Comparison of ENCODE assay signal across 8 mouse cellular contexts in the genomic region with DNA sequence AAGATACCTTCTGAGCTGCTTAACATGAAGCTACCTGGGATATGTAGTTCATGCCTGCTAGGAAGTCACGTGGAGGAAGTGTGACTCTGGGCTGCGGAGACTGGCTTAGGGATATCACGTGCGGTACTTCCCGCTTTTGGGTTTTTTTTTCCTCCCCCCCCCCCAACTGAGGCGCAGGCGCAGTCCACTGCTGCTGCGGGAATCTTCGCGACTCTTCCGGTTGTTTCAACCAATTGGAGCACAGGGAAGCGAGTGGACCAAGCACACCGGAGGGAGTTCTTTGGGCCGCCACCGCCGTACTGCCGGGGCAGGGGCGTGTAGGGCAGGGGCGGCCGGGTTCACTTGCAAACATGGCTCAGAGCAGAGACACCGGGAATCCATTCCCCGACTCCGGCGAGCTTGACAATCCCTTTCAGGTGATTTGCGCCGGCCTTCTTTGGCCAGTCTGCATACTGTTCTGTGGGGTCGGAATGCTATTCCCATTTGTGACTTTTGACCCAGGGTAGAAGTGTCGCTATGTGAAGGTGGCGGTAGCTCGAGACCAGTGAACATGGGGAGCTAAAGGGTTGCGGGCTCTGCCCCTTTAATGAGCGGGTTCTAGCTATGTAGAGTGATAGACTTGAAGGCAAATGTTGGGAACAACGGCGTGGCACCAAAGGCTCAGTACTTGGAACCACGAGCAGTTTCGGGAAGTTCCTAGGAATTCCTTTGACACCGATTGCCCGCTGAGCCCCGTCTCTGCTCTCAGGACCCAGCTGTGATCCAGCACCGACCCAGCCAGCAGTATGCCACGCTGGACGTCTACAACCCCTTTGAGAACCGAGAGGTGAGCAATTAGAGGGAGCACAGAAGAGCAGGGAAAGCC. TPM values are rescaled to one million over a fixed set of nuclear protein-coding genes. Genes with fewer than 3 reads are reported as not detected.
DNase-seq lines count a peak whose midpoint lies in the region; ATAC-seq lines count a peak whose summit lies in the region.

Gene Scamp3 (plus strand): TSS at position 232 of the 865 bp plus-strand sequence.

- peak; percentile 99 for DNase-seq in R1 (ENCODE audit: low read depth, low spot score)
- DNase-seq in cerebellum, postnatal 25 days: peak; percentile 84 to 91
- peak; percentile 60 to 78 for DNase-seq in frontal cortex, postnatal 25 days (ENCODE audit: low spot score in 2 of 2)
- DNase-seq in hindbrain, embryonic 14.5 days (ENCODE audit: low spot score): peak; percentile 96
- DNase-seq in layer of hippocampus, postnatal 36 days: peak; percentile 81 to 84
- peak; percentile 95 for DNase-seq in lung, postnatal 36 days
- DNase-seq in retina, postnatal 1 day: peak; percentile 99
- peak; percentile 61 to 83 for DNase-seq in urinary bladder, adult 18-20 months (ENCODE audit: low spot score in 2 of 2)

- H3K27me3 ChIP-seq in hindbrain, embryonic 14.5 days (ENCODE audit: control insufficient read depth, insufficient read depth, low read length): no peaks in the 10 kb centered on the region

- peak within 1 kb of the TSS; percentile 61 for H3K4me3 ChIP-seq in hindbrain, embryonic 14.5 days (replicated peaks; ENCODE audit: low read length)

- H3K36me3 ChIP-seq in hindbrain, embryonic 14.5 days (replicated peaks; ENCODE audit: control insufficient read depth, insufficient read depth): peaks cover 77% of the 10 kb centered on the region

- peaks cover 8% of the 10 kb centered on the region for H3K4me1 ChIP-seq in hindbrain, embryonic 14.5 days (replicated peaks; ENCODE audit: control insufficient read depth, insufficient read depth, low read length)

- peak within 1 kb of the TSS; percentile 77 for H3K9ac ChIP-seq in hindbrain, embryonic 14.5 days

- H3K27ac ChIP-seq in hindbrain, embryonic 14.5 days: peak within 1 kb of the TSS; percentile 61

- peak; percentile 96 for ATAC-seq in hindbrain, embryonic 14.5 days (ENCODE audit: low FRiP score)

- no peaks in the 10 kb centered on the region for H3K9me3 ChIP-seq in hindbrain, embryonic 14.5 days (ENCODE audit: control insufficient read depth, low read length)

- WGBS in hindbrain, embryonic 14.5 days: under 1% methylated on average over 43 of the region's 43 CpGs

- H3K4me2 ChIP-seq in hindbrain, embryonic 14.5 days (replicated peaks): peak within 1 kb of the TSS; percentile 96

RNA-seq across cellular contexts. Expression of gene Scamp3, which starts in this region (rescaled TPM):
- polyA plus RNA-seq in hindbrain, embryonic 14.5 days (2014; fragmentation: Nextera tagmentation; extraction: Ambion mirVana): 128 and 134 TPM in 2 replicates
- total RNA-seq in layer of hippocampus, postnatal 36 days (2021): 10 to 100 TPM; 66.8 to 71.9 TPM

Comparison
In these comparisons a context has a peak if more than half of its experiments do, and no peak if none do; other contexts are left out.
1. Peak in every context shown above with its lines: DNase-seq, ATAC-seq, H3K4me3 ChIP-seq and H3K27ac ChIP-seq.